Mouse (Mus musculus) forebrain, embryonic 15.5 days (tissue): ENCODE data around the gene Rdh16f1. TPM values are rescaled to one million over a fixed set of nuclear protein-coding genes. Genes with fewer than 3 reads are reported as not detected.
"Not testable (repeated sequence)": the region's sequence is repeated elsewhere in the genome, so short reads cannot be mapped to it uniquely, and the experiment has no call there.

ENCODE experiments used
- ATAC-seq: fragments of 200-750 bp; cut with Nextera tagmentation; replicated peaks from 2 replicates; pipeline ENCODE4 v1.8.0; 2017; ENCODE audit warnings: mild to moderate bottlenecking, moderate TSS enrichment, moderate library complexity
- H3K27ac ChIP-seq: fragments of 300-500 bp; sonication (generic); replicated peaks from 2 replicates; pipeline ENCODE4 v1.5.1; 2015; ENCODE audit warnings: mild to moderate bottlenecking, inconsistent platforms
- H3K27me3 ChIP-seq: fragments of 300-500 bp; sonication (generic); 2 replicates; pipeline ENCODE4 v1.6.1; 2015; ENCODE audit warnings: inconsistent platforms
- H3K36me3 ChIP-seq: fragments of 300-500 bp; sonication (generic); 2 replicates; pipeline ENCODE4 v1.6.1; 2015; ENCODE audit warnings: mild to moderate bottlenecking, inconsistent platforms
- H3K4me1 ChIP-seq: fragments of 300-500 bp; sonication (generic); 2 replicates; pipeline ENCODE4 v1.6.1; 2015; ENCODE audit warnings: inconsistent platforms
- H3K4me2 ChIP-seq: fragments of 300-500 bp; sonication (generic); replicated peaks from 2 replicates; pipeline ENCODE4 v1.6.1; 2015; ENCODE audit warnings: mild to moderate bottlenecking, inconsistent platforms
- H3K4me3 ChIP-seq: fragments of 300-500 bp; sonication (generic); 2 replicates; pipeline ENCODE4 v1.5.1; 2015; ENCODE audit warnings: mild to moderate bottlenecking, inconsistent platforms
- H3K9ac ChIP-seq: fragments of 300-500 bp; sonication (generic); replicated peaks from 2 replicates; pipeline ENCODE4 v1.6.1; 2015; ENCODE audit warnings: mild to moderate bottlenecking, inconsistent platforms
- H3K9me3 ChIP-seq: fragments of 300-500 bp; sonication (generic); 2 replicates; pipeline ENCODE4 v1.6.1; 2016; ENCODE audit warnings: inconsistent platforms
- WGBS: fragments of 180-500 bp; shearing (Covaris S2); methylation state at CpG from one replicate; pipeline ENCODE4 v1.1.7; 2015; ENCODE audit warnings: mixed read lengths; 5-methylcytosine and 5-hydroxymethylcytosine counted together
- polyA plus RNA-seq: library from polyadenylated mRNA; unstranded; fragments of >200 nt; fragmentation: Nextera tagmentation; extraction: Ambion mirVana; gene quantifications from 2 replicates; pipeline ENCODE4 v1.2.1, GENCODE M21; 2015

The Rdh16f1 gene
- polyA plus RNA-seq, 1 experiment from 2014 or later = not detected

GRCm38 (mm10) chr10:127801612-127802011, 42.0 kb downstream of the Rdh16f1 start:
- no peaks in the 10 kb centered on the region for H3K4me1 ChIP-seq
- no peak for ATAC-seq

GRCm38 (mm10) chr10:127802236-127802635, 42.6 kb downstream of the Rdh16f1 start:
- H3K36me3 ChIP-seq = no peaks in the 10 kb centered on the region
- H3K9me3 ChIP-seq = no peaks in the 10 kb centered on the region
- H3K27me3 ChIP-seq = no peaks in the 10 kb centered on the region
- H3K4me1 ChIP-seq = no peaks in the 10 kb centered on the region
- no peak overlapping the region for H3K4me2 ChIP-seq
- no peak overlapping the region for H3K9ac ChIP-seq
- H3K4me3 ChIP-seq = no peak overlapping the region
- no peak overlapping the region for H3K27ac ChIP-seq
- ATAC-seq = no peak
- WGBS = 84% methylated on average over 5 of the region's 5 CpGs

More at GRCm38 (mm10) chr10:127801612-127802011, 42.0 kb downstream of the Rdh16f1 start:
- 91% methylated on average over 2 of the region's 2 CpGs for WGBS
- Histone ChIP-seq H3K27ac (no peak overlapping the region), H3K9me3 (no peaks in the 10 kb centered on the region), H3K4me2 (no peak overlapping the region), H3K4me3 (no peak overlapping the region), H3K9ac (no peak overlapping the region), H3K27me3 (no peaks in the 10 kb centered on the region), H3K36me3 (no peaks in the 10 kb centered on the region)

GRCm38 (mm10) chr10:127804416-127804815, 44.8 kb downstream of the Rdh16f1 start:
- no peaks in the 10 kb centered on the region for H3K4me1 ChIP-seq
- 63% methylated on average over 7 of the region's 7 CpGs for WGBS

GRCm38 (mm10) chr10:127815888-127816287, 56.3 kb downstream of the Rdh16f1 start:
- H3K4me3 ChIP-seq = no peak overlapping the region
- H3K4me1 ChIP-seq = no peaks in the 10 kb centered on the region
- no peaks in the 10 kb centered on the region for H3K36me3 ChIP-seq
- H3K4me2 ChIP-seq = no peak overlapping the region
- H3K27me3 ChIP-seq = no peaks in the 10 kb centered on the region
- no peak overlapping the region for H3K9ac ChIP-seq
- ATAC-seq = no peak
- H3K9me3 ChIP-seq = peaks cover 2% of the 10 kb centered on the region; the same call in 1 of the 2 replicates
- no peak overlapping the region for H3K27ac ChIP-seq

More at GRCm38 (mm10) chr10:127804416-127804815, 44.8 kb downstream of the Rdh16f1 start:
- H3K9me3 ChIP-seq = no peaks in the 10 kb centered on the region
- H3K4me2 ChIP-seq = no peak overlapping the region
- H3K4me3 ChIP-seq = no peak overlapping the region
- no peak for ATAC-seq
- H3K27me3 ChIP-seq = no peaks in the 10 kb centered on the region
- H3K27ac ChIP-seq = no peak overlapping the region
- no peaks in the 10 kb centered on the region for H3K36me3 ChIP-seq
- H3K9ac ChIP-seq = no peak overlapping the region

GRCm38 (mm10) chr10:127817268-127817910, 57.8 kb downstream of the Rdh16f1 start:
- H3K9me3 ChIP-seq = not testable (repeated sequence)

GRCm38 (mm10) chr10:127821806-127822205, 62.2 kb downstream of the Rdh16f1 start:
- H3K9me3 ChIP-seq, H3K27ac ChIP-seq, H3K27me3 ChIP-seq, H3K4me2 ChIP-seq, H3K4me3 ChIP-seq, H3K36me3 ChIP-seq, ATAC-seq, H3K9ac ChIP-seq, H3K4me1 ChIP-seq: not testable (repeated sequence)
- WGBS = 93% methylated on average over 2 of the region's 2 CpGs

More at GRCm38 (mm10) chr10:127817268-127817910, 57.8 kb downstream of the Rdh16f1 start:
- H3K9ac ChIP-seq, H3K4me1 ChIP-seq, H3K4me3 ChIP-seq, ATAC-seq, H3K27ac ChIP-seq, H3K4me2 ChIP-seq, H3K36me3 ChIP-seq, H3K27me3 ChIP-seq: not testable (repeated sequence)
- WGBS = 83% methylated on average over 4 of the region's 4 CpGs

GRCm38 (mm10) chr10:127825386-127825785, 65.8 kb downstream of the Rdh16f1 start:
- Histone ChIP-seq H3K27ac (no peak overlapping the region), H3K9ac (no peak overlapping the region), H3K4me3 (no peak overlapping the region), H3K4me1 (no peaks in the 10 kb centered on the region), H3K9me3 (peaks cover 4% of the 10 kb centered on the region; the same call in 1 of the 2 replicates), H3K27me3 (no peaks in the 10 kb centered on the region), H3K36me3 (no peaks in the 10 kb centered on the region), H3K4me2 (no peak overlapping the region)
- no peak for ATAC-seq
- 76% methylated on average over 6 of the region's 6 CpGs for WGBS

- Histone ChIP-seq H3K4me3 (no peak overlapping the region), H3K4me2 (no peak overlapping the region), H3K9me3 (no peaks in the 10 kb centered on the region), H3K27ac (no peak overlapping the region), H3K36me3 (no peaks in the 10 kb centered on the region), H3K4me1 (no peaks in the 10 kb centered on the region), H3K27me3 (no peaks in the 10 kb centered on the region), H3K9ac (no peak overlapping the region)
- no peak for ATAC-seq
- 48% methylated on average over 3 of the region's 3 CpGs for WGBS
Observed at GRCm38 (mm10) chr10:127829121-127829520, 69.5 kb downstream of the Rdh16f1 start.

GRCm38 (mm10) chr10:127834186-127834585, 74.6 kb downstream of the Rdh16f1 start:
- not testable (repeated sequence) for H3K36me3 ChIP-seq, ATAC-seq

GRCm38 (mm10) chr10:127835292-127835691, 75.7 kb downstream of the Rdh16f1 start:
- no peaks in the 10 kb centered on the region for H3K36me3 ChIP-seq
- WGBS = 83% methylated on average over 5 of the region's 5 CpGs
- H3K9me3 ChIP-seq = no peaks in the 10 kb centered on the region

More at GRCm38 (mm10) chr10:127834186-127834585, 74.6 kb downstream of the Rdh16f1 start:
- H3K9ac ChIP-seq, H3K4me2 ChIP-seq, H3K27me3 ChIP-seq, H3K9me3 ChIP-seq, H3K4me1 ChIP-seq, H3K27ac ChIP-seq, H3K4me3 ChIP-seq: not testable (repeated sequence)
- whole genome bisulfite sequencing = 94% methylated on average over 1 of the region's 1 CpGs

GRCm38 (mm10) chr10:127837793-127838192, 78.2 kb downstream of the Rdh16f1 start:
- 91% methylated on average over 5 of the region's 5 CpGs for WGBS
- ATAC-seq, H3K9me3 ChIP-seq: not testable (repeated sequence)

More at GRCm38 (mm10) chr10:127835292-127835691, 75.7 kb downstream of the Rdh16f1 start:
- Histone ChIP-seq H3K27ac (no peak overlapping the region), H3K4me2 (no peak overlapping the region), H3K4me3 (no peak overlapping the region), H3K4me1 (no peaks in the 10 kb centered on the region), H3K9ac (no peak overlapping the region), H3K27me3 (no peaks in the 10 kb centered on the region)
- ATAC-seq = no peak

GRCm38 (mm10) chr10:127838539-127838938, 79.0 kb downstream of the Rdh16f1 start:
- WGBS = 89% methylated on average over 2 of the region's 2 CpGs
- Histone ChIP-seq H3K9ac (no peak overlapping the region), H3K4me1 (no peaks in the 10 kb centered on the region), H3K9me3 (no peaks in the 10 kb centered on the region), H3K36me3 (no peaks in the 10 kb centered on the region), H3K27ac (no peak overlapping the region), H3K4me2 (no peak overlapping the region), H3K27me3 (no peaks in the 10 kb centered on the region), H3K4me3 (no peak overlapping the region)
- no peak for ATAC-seq

More at GRCm38 (mm10) chr10:127837793-127838192, 78.2 kb downstream of the Rdh16f1 start:
- H3K27ac ChIP-seq, H3K4me1 ChIP-seq, H3K4me3 ChIP-seq, H3K4me2 ChIP-seq, H3K27me3 ChIP-seq, H3K36me3 ChIP-seq, H3K9ac ChIP-seq: not testable (repeated sequence)

- no peaks in the 10 kb centered on the region for H3K4me1 ChIP-seq
- H3K4me3 ChIP-seq = no peak overlapping the region
- no peak overlapping the region for H3K4me2 ChIP-seq
- no peak overlapping the region for H3K9ac ChIP-seq
- no peaks in the 10 kb centered on the region for H3K27me3 ChIP-seq
- H3K36me3 ChIP-seq = no peaks in the 10 kb centered on the region
- no peak for ATAC-seq
- H3K9me3 ChIP-seq = no peaks in the 10 kb centered on the region
- WGBS = 68% methylated on average over 2 of the region's 2 CpGs
- no peak overlapping the region for H3K27ac ChIP-seq
Observed at GRCm38 (mm10) chr10:127840776-127841175, 81.2 kb downstream of the Rdh16f1 start.
